Mouse (Mus musculus) lung, embryonic 14.5 days (tissue): ENCODE results near the gene Plekhg5. TPM values are rescaled to one million over a fixed set of nuclear protein-coding genes. Genes with fewer than 3 reads are reported as not detected.
A peak's percentile ranks its signal among the peaks of the same experiment; 100 is the strongest.

Source experiments
- ATAC-seq: fragments of 200-750 bp; cut with Nextera tagmentation; 2 replicates; pipeline ENCODE4 v1.8.0; 2017; ENCODE audit warnings: mild to moderate bottlenecking, moderate TSS enrichment, moderate library complexity; ENCODE audit not compliant: insufficient read depth
- DNase-seq: peaks from one replicate; pipeline ENCODE4 v3.0.0-alpha.2; 2015
- H3K27ac ChIP-seq: fragments of 300-500 bp; sonication (generic); 2 replicates; pipeline ENCODE4 v1.5.1; 2014; ENCODE audit warnings: low read depth, mild to moderate bottlenecking, moderate library complexity
- H3K27me3 ChIP-seq: fragments of 300-500 bp; sonication (generic); 2 replicates; pipeline ENCODE4 v1.6.1; 2014; ENCODE audit warnings: low read length, control low read depth; ENCODE audit not compliant: insufficient read depth
- H3K36me3 ChIP-seq: fragments of 300-500 bp; sonication (generic); 2 replicates; pipeline ENCODE4 v1.6.1; 2014; ENCODE audit warnings: control low read depth; ENCODE audit not compliant: insufficient read depth
- H3K4me1 ChIP-seq: fragments of 300-500 bp; sonication (generic); 2 replicates; pipeline ENCODE4 v1.6.1; 2014; ENCODE audit warnings: antibody characterized with exemption, control low read depth; ENCODE audit not compliant: insufficient read depth
- H3K4me2 ChIP-seq: fragments of 300-500 bp; sonication (generic); 2 replicates; pipeline ENCODE4 v1.6.1; 2014; ENCODE audit warnings: mild to moderate bottlenecking
- H3K4me3 ChIP-seq: fragments of 300-500 bp; sonication (generic); 2 replicates; pipeline ENCODE4 v1.5.1; 2014; ENCODE audit warnings: low read depth, low read length
- H3K9ac ChIP-seq: fragments of 300-500 bp; sonication (generic); 2 replicates; pipeline ENCODE4 v1.6.1; 2014
- H3K9me3 ChIP-seq: fragments of 300-500 bp; sonication (generic); 2 replicates; pipeline ENCODE4 v1.6.1; 2016; ENCODE audit warnings: low read depth, low read length, control low read depth
- CTCF ChIP-seq: IDR thresholded peaks from 2 replicates; pipeline ENCODE4 v1.5.1; 2016; ENCODE audit warnings: antibody characterized with exemption, low read depth
- WGBS: fragments of 180-500 bp; shearing (Covaris S2); extraction: QIAGEN DNeasy Blood & Tissue Kit; methylation state at CpG from one replicate; pipeline ENCODE4 v1.1.7; 2014; 5-methylcytosine and 5-hydroxymethylcytosine counted together
- polyA plus RNA-seq: library from polyadenylated mRNA; unstranded; fragments of >200 nt; fragmentation: Nextera tagmentation; extraction: Ambion mirVana; gene quantifications from 2 replicates; pipeline ENCODE4 v1.2.1, GENCODE M21; 2014

The Plekhg5 gene
- polyA plus RNA-seq, 1 experiment from 2014 or later, result 18.5 TPM

DNA sequence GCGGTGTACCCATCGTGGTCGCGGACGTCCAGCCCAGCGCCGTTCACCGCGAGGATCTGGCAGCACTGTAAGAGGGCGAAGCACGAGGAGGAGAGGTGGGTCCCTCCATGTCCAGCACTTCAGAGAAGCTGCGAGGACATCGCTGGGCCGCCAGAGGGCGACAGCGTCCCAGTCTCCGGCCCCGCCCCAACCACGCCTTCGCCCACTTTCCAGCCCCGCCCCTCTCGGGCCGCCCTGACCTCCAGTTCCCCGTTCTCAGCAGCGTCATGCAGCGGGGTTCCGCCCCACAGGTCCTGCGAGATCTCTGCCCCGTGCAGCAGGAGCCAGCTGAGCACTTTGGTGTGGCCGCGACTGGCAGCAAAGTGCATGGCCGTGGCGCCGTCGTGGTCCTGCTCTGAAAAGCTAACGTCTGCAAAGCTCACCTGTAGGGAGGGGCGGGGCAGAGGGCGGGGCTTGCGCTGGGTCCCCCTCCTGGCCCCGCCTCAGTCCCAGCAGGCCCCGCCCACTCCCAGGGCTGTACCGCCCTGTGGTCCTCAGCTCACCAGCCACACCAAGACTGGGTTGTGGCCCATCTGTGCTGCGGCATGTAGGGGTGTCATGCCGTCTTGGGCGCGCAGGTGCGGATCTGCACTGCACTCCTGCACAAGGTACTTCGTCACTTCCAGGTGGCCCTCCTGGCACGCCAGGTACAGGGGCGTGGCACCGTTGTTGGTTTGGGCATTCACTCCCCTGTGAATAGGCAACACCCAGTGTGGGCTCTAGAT is 66.4 kb downstream of the Plekhg5 start:
- TF ChIP-seq CTCF, result peak; percentile 94
- Histone ChIP-seq H3K9ac (peak overlapping the region; percentile 21; the same call in 1 of the 2 replicates), H3K4me1 (no peaks in the 10 kb centered on the region), H3K27ac (no peak overlapping the region), H3K4me2 (peak overlapping the region; percentile 65), H3K27me3 (peaks cover 13% of the 10 kb centered on the region), H3K36me3 (no peaks in the 10 kb centered on the region), H3K4me3 (peak overlapping the region; percentile 40), H3K9me3 (no peaks in the 10 kb centered on the region)
- WGBS, result 2% methylated on average over 51 of the region's 51 CpGs
- DNase-seq (peak; percentile 90), ATAC-seq (peak; percentile 86)

DNA sequence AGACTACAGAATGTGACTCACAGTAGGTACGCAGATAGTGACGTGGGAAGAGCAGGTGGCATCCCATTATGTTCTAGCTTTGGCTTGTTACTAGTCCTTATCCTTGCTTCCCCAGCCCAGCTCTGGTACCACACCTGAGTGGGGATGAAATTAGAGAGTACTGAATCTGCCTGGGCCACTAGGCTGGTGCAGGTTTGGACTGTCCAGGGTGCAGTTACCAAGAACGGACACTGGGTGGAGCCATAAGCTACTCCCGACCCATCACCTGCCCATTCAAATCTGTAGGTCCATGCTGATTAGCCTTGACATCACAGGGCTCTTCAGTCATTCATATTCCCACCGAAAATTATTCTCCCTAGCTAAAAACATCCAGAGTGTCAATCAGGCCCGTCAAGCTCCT is 68.1 kb downstream of the Plekhg5 start:
- H3K4me3 ChIP-seq, result no peak overlapping the region
- 29% methylated on average over 6 of the region's 6 CpGs for WGBS
- TF ChIP-seq CTCF, result peak; percentile 77
- peaks cover 4% of the 10 kb centered on the region for H3K27me3 ChIP-seq
- H3K36me3 ChIP-seq, result no peaks in the 10 kb centered on the region
- H3K9me3 ChIP-seq, result no peaks in the 10 kb centered on the region
- H3K27ac ChIP-seq, result no peak overlapping the region
- DNase-seq, result peak; percentile 71
- no peaks in the 10 kb centered on the region for H3K4me1 ChIP-seq
- H3K9ac ChIP-seq, result no peak overlapping the region
- no peak overlapping the region for H3K4me2 ChIP-seq
- ATAC-seq, result no peak

GRCm38 (mm10) chr4:152141521-152142135 is 69.3 kb downstream of the Plekhg5 start:
- H3K27me3 ChIP-seq, result no peaks in the 10 kb centered on the region; the same call in 1 of the 2 replicates
- WGBS, result 70% methylated on average over 8 of the region's 8 CpGs

DNA sequence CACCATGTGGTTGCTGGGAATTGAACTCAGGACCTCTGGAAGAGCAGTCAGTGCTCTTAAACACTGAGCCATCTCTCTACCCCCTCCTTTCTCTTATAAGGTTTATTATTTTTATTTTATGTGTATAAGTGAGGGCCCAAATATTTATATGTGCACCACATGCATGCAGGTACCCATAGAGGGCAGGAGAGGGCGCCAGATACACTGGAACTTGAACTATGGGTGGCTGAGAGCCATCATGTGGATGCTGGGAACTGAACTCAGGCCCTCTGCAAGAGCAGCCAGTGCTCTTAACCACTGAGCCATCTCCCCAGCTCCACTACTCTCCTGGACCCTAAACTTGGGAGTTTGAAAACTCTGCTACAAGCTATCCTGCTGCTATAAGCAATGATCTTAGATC is 71.3 kb downstream of the Plekhg5 start:
- Histone ChIP-seq H3K4me3 (no peak overlapping the region), H3K4me1 (no peaks in the 10 kb centered on the region), H3K36me3 (no peaks in the 10 kb centered on the region), H3K4me2 (no peak overlapping the region), H3K9ac (no peak overlapping the region), H3K27ac (no peak overlapping the region), H3K9me3 (no peaks in the 10 kb centered on the region), H3K27me3 (no peaks in the 10 kb centered on the region)
- DNase-seq (no peak), ATAC-seq (no peak)
- peak; percentile 26 for TF ChIP-seq CTCF
- WGBS, result 21% methylated on average over 1 of the region's 1 CpGs

More at GRCm38 (mm10) chr4:152141521-152142135, 69.3 kb downstream of the Plekhg5 start:
- H3K36me3 ChIP-seq, result no peaks in the 10 kb centered on the region
- no peak overlapping the region for H3K4me2 ChIP-seq
- no peaks in the 10 kb centered on the region for H3K9me3 ChIP-seq
- ATAC-seq, result no peak
- H3K27ac ChIP-seq, result no peak overlapping the region
- TF ChIP-seq CTCF, result no peak
- no peak overlapping the region for H3K9ac ChIP-seq
- H3K4me3 ChIP-seq, result no peak overlapping the region
- no peaks in the 10 kb centered on the region for H3K4me1 ChIP-seq
- DNase-seq, result no peak

GRCm38 (mm10) chr4:152145473-152145872 is 73.2 kb downstream of the Plekhg5 start:
- Histone ChIP-seq H3K36me3 (no peaks in the 10 kb centered on the region), H3K27ac (no peak overlapping the region), H3K9ac (no peak overlapping the region), H3K4me3 (no peak overlapping the region), H3K27me3 (peaks cover 13% of the 10 kb centered on the region; the same call in 1 of the 2 replicates), H3K9me3 (no peaks in the 10 kb centered on the region), H3K4me2 (no peak overlapping the region), H3K4me1 (no peaks in the 10 kb centered on the region)
- ATAC-seq (no peak), DNase-seq (no peak)
- no peak for TF ChIP-seq CTCF
- 56% methylated on average over 10 of the region's 10 CpGs for WGBS

- peaks cover 20% of the 10 kb centered on the region for H3K27me3 ChIP-seq
- no peak overlapping the region for H3K4me2 ChIP-seq
- H3K36me3 ChIP-seq, result no peaks in the 10 kb centered on the region
- H3K9ac ChIP-seq, result no peak overlapping the region
- H3K4me3 ChIP-seq, result no peak overlapping the region
- H3K27ac ChIP-seq, result no peak overlapping the region
- 66% methylated on average over 11 of the region's 11 CpGs for WGBS
- DNase-seq, result no peak
- no peak for ATAC-seq
- no peaks in the 10 kb centered on the region for H3K9me3 ChIP-seq
- H3K4me1 ChIP-seq, result no peaks in the 10 kb centered on the region
- no peak for TF ChIP-seq CTCF
These were observed 73.9 kb downstream of the Plekhg5 start for GRCm38 (mm10) chr4:152146033-152146827.

- Histone ChIP-seq H3K4me3 (no peak overlapping the region), H3K9ac (no peak overlapping the region), H3K36me3 (no peaks in the 10 kb centered on the region), H3K27me3 (peaks cover 47% of the 10 kb centered on the region), H3K9me3 (no peaks in the 10 kb centered on the region), H3K27ac (no peak overlapping the region), H3K4me2 (no peak overlapping the region), H3K4me1 (0 out of 2 replicates have a peak, but pooled peaks cover 3% of the 10 kb centered on the region)
- DNase-seq, result no peak
- no peak for TF ChIP-seq CTCF
- WGBS, result 51% methylated on average over 4 of the region's 4 CpGs
- ATAC-seq, result no peak
These were observed 78.2 kb downstream of the Plekhg5 start for GRCm38 (mm10) chr4:152150546-152150945.
